Mouse (Mus musculus): ENCODE data around the gene Ncor2.

Gene Ncor2

GRCm38 (mm10) chr5:124969790-124970189 is 209.2 kb downstream of the Ncor2 start:
- DNase-seq (ENCODE audit: low read depth, low spot score) = no peak
